Mouse (Mus musculus) right cerebral cortex, postnatal 14 days (tissue): ENCODE measurements at regions not wholly inside any gene's neighbourhood (a gene's known extent, or its start where the extent isn't known, plus 50 kb on each side); places are given as distances from the start of the nearest gene placed in this dataset.
A peak's percentile ranks its signal among the peaks of the same experiment; 100 is the strongest.

Experiments used
- DNase-seq: peaks from one replicate; pipeline ENCODE4 v3.0.0; 2022

- no peak for DNase-seq
These were observed 381.8 kb downstream of the H2al1n start for GRCm38 (mm10) chrX:14592793-14593192.

- no peak for DNase-seq
These were observed 385.9 kb downstream of the H2al1n start for GRCm38 (mm10) chrX:14596799-14597198.

GRCm38 (mm10) chrX:14601916-14602315 lies 391.0 kb downstream of the H2al1n start:
- no peak for DNase-seq

- no peak for DNase-seq
These were observed 398.2 kb downstream of the H2al1n start for GRCm38 (mm10) chrX:14609196-14609595.

- peak; percentile 4 for DNase-seq
These were observed 417.4 kb downstream of the H2al1n start for GRCm38 (mm10) chrX:14628267-14628901.

- no peak for DNase-seq
These were observed 428.4 kb downstream of the H2al1n start for GRCm38 (mm10) chrX:14639378-14639777.

GRCm38 (mm10) chrX:14664852-14665251 lies 453.9 kb downstream of the H2al1n start:
- no peak for DNase-seq

GRCm38 (mm10) chrX:14696375-14696774 lies 485.4 kb downstream of the H2al1n start:
- DNase-seq: no peak

- DNase-seq: no peak
These were observed 528.1 kb downstream of the H2al1n start for GRCm38 (mm10) chrX:14738999-14739398.
